Mouse (Mus musculus) neural tube, embryonic 13.5 days (tissue): ENCODE results near the gene Slitrk3. TPM values are rescaled to one million over a fixed set of nuclear protein-coding genes. Genes with fewer than 3 reads are reported as not detected.
"Not testable (repeated sequence)": the region's sequence is repeated elsewhere in the genome, so short reads cannot be mapped to it uniquely, and the experiment has no call there.

ENCODE experiments used
- ATAC-seq: fragments of 200-750 bp; cut with Nextera tagmentation; 2 replicates; pipeline ENCODE4 v1.8.0; 2017; ENCODE audit warnings: low read depth, mild to moderate bottlenecking, moderate TSS enrichment, moderate library complexity
- H3K27ac ChIP-seq: fragments of 300-500 bp; sonication (generic); replicated peaks from 2 replicates; pipeline ENCODE4 v1.5.1; 2015; ENCODE audit warnings: moderate library complexity, mild to moderate bottlenecking, inconsistent platforms
- H3K27me3 ChIP-seq: fragments of 300-500 bp; sonication (generic); 2 replicates; pipeline ENCODE4 v1.6.1; 2015; ENCODE audit warnings: mild to moderate bottlenecking, inconsistent platforms
- H3K36me3 ChIP-seq: fragments of 300-500 bp; sonication (generic); 2 replicates; pipeline ENCODE4 v1.6.1; 2015; ENCODE audit warnings: mild to moderate bottlenecking, inconsistent platforms
- H3K4me1 ChIP-seq: fragments of 300-500 bp; sonication (generic); replicated peaks from 2 replicates; pipeline ENCODE4 v1.6.1; 2015; ENCODE audit warnings: inconsistent platforms
- H3K4me2 ChIP-seq: fragments of 300-500 bp; sonication (generic); 2 replicates; pipeline ENCODE4 v1.6.1; 2015; ENCODE audit warnings: inconsistent platforms, mild to moderate bottlenecking, moderate library complexity
- H3K4me3 ChIP-seq: fragments of 300-500 bp; sonication (generic); 2 replicates; pipeline ENCODE4 v1.5.1; 2015; ENCODE audit warnings: mild to moderate bottlenecking, inconsistent platforms
- H3K9ac ChIP-seq: fragments of 300-500 bp; sonication (generic); 2 replicates; pipeline ENCODE4 v1.6.1; 2015; ENCODE audit warnings: moderate library complexity, mild to moderate bottlenecking, inconsistent platforms
- H3K9me3 ChIP-seq: fragments of 300-500 bp; sonication (generic); 2 replicates; pipeline ENCODE4 v1.6.1; 2016; ENCODE audit warnings: inconsistent platforms
- WGBS: fragments of 180-500 bp; shearing (Covaris S2); methylation state at CpG from one replicate; pipeline ENCODE4 v1.1.7; 2015; 5-methylcytosine and 5-hydroxymethylcytosine counted together
- polyA plus RNA-seq: library from polyadenylated mRNA; unstranded; fragments of >200 nt; fragmentation: Nextera tagmentation; extraction: Ambion mirVana; gene quantifications from 2 replicates; pipeline ENCODE4 v1.2.1, GENCODE M21; 2015

Slitrk3 gene
- polyA plus RNA-seq: 15.5 and 15.7 TPM in 2 replicates

- Histone ChIP-seq H3K36me3 (no peaks in the 10 kb centered on the region), H3K4me1 (peaks cover 18% of the 10 kb centered on the region), H3K9me3 (no peaks in the 10 kb centered on the region), H3K4me2 (peak within 1 kb of the TSS; percentile 70), H3K27me3 (peaks cover 6% of the 10 kb centered on the region), H3K27ac (peak within 1 kb of the TSS; percentile 83), H3K4me3 (peak within 1 kb of the TSS; percentile 66), H3K9ac (peak within 1 kb of the TSS; percentile 77)
- ATAC-seq: peak; percentile 78
- WGBS: under 1% methylated on average over 44 of the region's 44 CpGs
Measured at GRCm38 (mm10) chr3:73057197-73057811, at the start of gene Slitrk3. Gene Slitrk3 (minus strand): TSS chr3:73057803.

GRCm38 (mm10) chr3:73094445-73094844 is 36.8 kb upstream of the Slitrk3 start:
- not testable (repeated sequence) for H3K36me3 ChIP-seq, H3K9me3 ChIP-seq, H3K4me1 ChIP-seq, H3K27me3 ChIP-seq, H3K27ac ChIP-seq, H3K9ac ChIP-seq, H3K4me3 ChIP-seq, H3K4me2 ChIP-seq, ATAC-seq
- WGBS: 87% methylated on average over 2 of the region's 2 CpGs

- no peak overlapping the region for H3K4me3 ChIP-seq
- H3K9me3 ChIP-seq: no peaks in the 10 kb centered on the region
- no peaks in the 10 kb centered on the region for H3K4me1 ChIP-seq
- no peak overlapping the region for H3K9ac ChIP-seq
- no peaks in the 10 kb centered on the region for H3K36me3 ChIP-seq
- H3K27me3 ChIP-seq: no peaks in the 10 kb centered on the region
- 73% methylated on average over 5 of the region's 5 CpGs for WGBS
- no peak for ATAC-seq
- H3K4me2 ChIP-seq: no peak overlapping the region
- H3K27ac ChIP-seq: no peak overlapping the region
Measured at GRCm38 (mm10) chr3:73084620-73085019, 27.0 kb upstream of the Slitrk3 start.

GRCm38 (mm10) chr3:73065823-73066755 is 8.5 kb upstream of the Slitrk3 start:
- peak; percentile 91 for ATAC-seq
- Histone ChIP-seq H3K4me3 (peak overlapping the region; percentile 42), H3K4me1 (no peaks in the 10 kb centered on the region), H3K27me3 (no peaks in the 10 kb centered on the region), H3K4me2 (peak overlapping the region; percentile 54), H3K36me3 (no peaks in the 10 kb centered on the region), H3K9ac (peak overlapping the region; percentile 68), H3K9me3 (no peaks in the 10 kb centered on the region), H3K27ac (0 out of 2 replicates have a peak overlapping the region, but pooled peaks have one; percentile 38)
- WGBS: 8% methylated on average over 20 of the region's 20 CpGs

- peak overlapping the region; percentile 70 for H3K4me2 ChIP-seq
- WGBS: 13% methylated on average over 4 of the region's 4 CpGs
- peak overlapping the region; percentile 66 for H3K4me3 ChIP-seq
- no peaks in the 10 kb centered on the region for H3K36me3 ChIP-seq
- H3K4me1 ChIP-seq: peaks cover 16% of the 10 kb centered on the region
- H3K9ac ChIP-seq: peak overlapping the region; percentile 77
- H3K27me3 ChIP-seq: peaks cover 6% of the 10 kb centered on the region
- H3K9me3 ChIP-seq: no peaks in the 10 kb centered on the region
- H3K27ac ChIP-seq: no peak overlapping the region
- ATAC-seq: no peak
Measured at GRCm38 (mm10) chr3:73058190-73058589, 587 bp upstream of the Slitrk3 start.

- Histone ChIP-seq H3K4me2 (peak overlapping the region; percentile 70), H3K9me3 (no peaks in the 10 kb centered on the region), H3K4me3 (peak overlapping the region; percentile 66), H3K36me3 (no peaks in the 10 kb centered on the region), H3K9ac (peak overlapping the region; percentile 77), H3K27me3 (peaks cover 6% of the 10 kb centered on the region), H3K27ac (peak overlapping the region; percentile 83), H3K4me1 (peaks cover 18% of the 10 kb centered on the region)
- ATAC-seq: peak; percentile 59
- WGBS: under 1% methylated on average over 31 of the region's 32 CpGs
Measured at GRCm38 (mm10) chr3:73056492-73057196, 959 bp downstream of the Slitrk3 start.

- Histone ChIP-seq H3K9me3 (no peaks in the 10 kb centered on the region), H3K4me2 (peak overlapping the region; percentile 70), H3K27me3 (peaks cover 6% of the 10 kb centered on the region), H3K4me1 (peaks cover 18% of the 10 kb centered on the region), H3K9ac (peak overlapping the region; percentile 77), H3K4me3 (peak overlapping the region; percentile 66), H3K27ac (peak overlapping the region; percentile 83; the same call in 1 of the 2 replicates), H3K36me3 (no peaks in the 10 kb centered on the region)
- ATAC-seq: no peak
- WGBS: 26% methylated on average over 5 of the region's 5 CpGs
Measured at GRCm38 (mm10) chr3:73056044-73056438, 1.6 kb downstream of the Slitrk3 start.

- ATAC-seq: no peak
- peak overlapping the region; percentile 66 for H3K4me3 ChIP-seq
- peaks cover 5% of the 10 kb centered on the region for H3K36me3 ChIP-seq
- H3K4me1 ChIP-seq: peaks cover 18% of the 10 kb centered on the region
- H3K27ac ChIP-seq: peak overlapping the region; percentile 52; the same call in 1 of the 2 replicates
- H3K9ac ChIP-seq: peak overlapping the region; percentile 65
- peaks cover 6% of the 10 kb centered on the region for H3K27me3 ChIP-seq
- peak overlapping the region; percentile 70 for H3K4me2 ChIP-seq
- WGBS: 28% methylated on average over 7 of the region's 7 CpGs
- H3K9me3 ChIP-seq: no peaks in the 10 kb centered on the region
Measured at GRCm38 (mm10) chr3:73055399-73056043, 2.1 kb downstream of the Slitrk3 start.

- under 1% methylated on average over 26 of the region's 26 CpGs for WGBS
- Histone ChIP-seq H3K4me3 (peak overlapping the region; percentile 50), H3K4me1 (peaks cover 23% of the 10 kb centered on the region), H3K27me3 (peaks cover 6% of the 10 kb centered on the region), H3K27ac (peak overlapping the region; percentile 75), H3K9me3 (no peaks in the 10 kb centered on the region), H3K9ac (peak overlapping the region; percentile 73), H3K36me3 (peaks cover 21% of the 10 kb centered on the region), H3K4me2 (peak overlapping the region; percentile 75)
- ATAC-seq: peak; percentile 72
Measured at GRCm38 (mm10) chr3:73053451-73053931, 4.1 kb downstream of the Slitrk3 start.

- peaks cover 21% of the 10 kb centered on the region for H3K36me3 ChIP-seq
- H3K27me3 ChIP-seq: no peaks in the 10 kb centered on the region
- no peak overlapping the region for H3K27ac ChIP-seq
- peak; percentile 78; the same call in 1 of the 2 replicates for ATAC-seq
- no peak overlapping the region for H3K4me3 ChIP-seq
- no peak overlapping the region for H3K4me2 ChIP-seq
- H3K4me1 ChIP-seq: 0 out of 2 replicates have a peak, but pooled peaks cover 5% of the 10 kb centered on the region
- no peaks in the 10 kb centered on the region for H3K9me3 ChIP-seq
- H3K9ac ChIP-seq: no peak overlapping the region
- whole genome bisulfite sequencing: 2% methylated on average over 3 of the region's 3 CpGs
Measured at GRCm38 (mm10) chr3:73046248-73046647, 11.4 kb downstream of the Slitrk3 start.

- no peak overlapping the region for H3K4me3 ChIP-seq
- no peaks in the 10 kb centered on the region for H3K36me3 ChIP-seq
- H3K9me3 ChIP-seq: no peaks in the 10 kb centered on the region
- no peaks in the 10 kb centered on the region for H3K27me3 ChIP-seq
- H3K9ac ChIP-seq: no peak overlapping the region
- ATAC-seq: no peak
- no peak overlapping the region for H3K27ac ChIP-seq
- no peak overlapping the region for H3K4me2 ChIP-seq
- H3K4me1 ChIP-seq: no peaks in the 10 kb centered on the region
Measured at GRCm38 (mm10) chr3:73042256-73042655, 15.3 kb downstream of the Slitrk3 start.
